Mouse (Mus musculus): ENCODE measurements around the gene Ear6. TPM values are rescaled to one million over a fixed set of nuclear protein-coding genes. Genes with fewer than 3 reads are reported as not detected.

Ear6 gene
- total RNA-seq, 2 experiments from 2014 or later = not detected

DNA sequence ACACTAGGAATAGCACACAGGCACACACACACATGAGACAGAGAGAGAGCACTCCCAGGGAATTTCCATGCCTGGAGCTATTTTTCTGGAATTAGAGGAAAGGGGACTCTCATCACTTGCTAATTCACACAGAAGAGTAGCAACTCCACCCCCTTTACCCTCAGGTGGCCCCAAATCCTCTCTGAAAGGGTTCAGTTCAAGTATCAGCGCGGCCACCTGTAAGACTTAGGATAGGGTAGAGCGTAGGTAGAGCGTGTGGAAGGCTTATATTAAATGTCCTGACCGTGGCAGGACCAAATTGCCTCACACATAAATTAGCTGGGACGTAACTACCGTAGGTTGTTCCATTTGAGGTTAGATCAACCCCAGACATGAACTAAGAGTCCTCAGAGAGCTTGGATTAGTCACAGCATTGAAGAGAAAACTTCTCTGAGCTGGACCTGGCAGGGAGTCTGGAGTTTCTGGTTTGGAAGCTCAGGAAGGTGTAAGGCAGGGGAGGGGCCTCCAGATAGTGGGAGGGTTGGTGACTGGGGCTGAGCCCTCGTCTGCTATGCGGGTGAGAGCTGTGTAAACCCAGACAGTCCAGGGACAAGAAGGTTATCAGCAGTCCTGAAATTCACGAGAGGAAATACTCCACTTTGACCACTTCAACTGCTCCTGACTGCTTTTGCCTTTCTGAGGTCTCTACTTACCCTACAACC lies 39.7 kb downstream of the Ear6 start:
- DNase-seq = no peak
- intact Hi-C loops (cut with DNase I) = no loop called here

DNA sequence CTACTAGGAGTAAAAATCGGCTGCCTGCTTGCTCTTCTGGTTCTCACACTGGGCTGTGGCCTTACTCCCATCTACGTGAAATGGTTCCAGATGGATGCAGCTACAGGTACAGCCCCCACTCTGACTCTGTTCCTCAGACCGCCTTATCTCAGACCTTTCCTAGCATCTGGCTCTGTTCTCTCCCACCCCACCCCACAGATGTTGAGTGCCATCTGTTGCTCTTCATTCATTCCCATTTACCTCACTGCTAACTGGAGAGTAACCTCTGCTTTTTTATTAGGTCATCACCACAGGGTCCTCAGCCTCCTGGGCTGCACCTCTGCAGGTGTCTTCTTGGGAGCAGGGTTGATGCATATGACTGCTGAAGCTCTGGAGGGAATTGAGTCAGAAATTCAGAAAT lies 40.3 kb downstream of the Ear6 start:
- intact Hi-C loops (cut with DNase I) = no loop called here
- no peak for DNase-seq

DNA sequence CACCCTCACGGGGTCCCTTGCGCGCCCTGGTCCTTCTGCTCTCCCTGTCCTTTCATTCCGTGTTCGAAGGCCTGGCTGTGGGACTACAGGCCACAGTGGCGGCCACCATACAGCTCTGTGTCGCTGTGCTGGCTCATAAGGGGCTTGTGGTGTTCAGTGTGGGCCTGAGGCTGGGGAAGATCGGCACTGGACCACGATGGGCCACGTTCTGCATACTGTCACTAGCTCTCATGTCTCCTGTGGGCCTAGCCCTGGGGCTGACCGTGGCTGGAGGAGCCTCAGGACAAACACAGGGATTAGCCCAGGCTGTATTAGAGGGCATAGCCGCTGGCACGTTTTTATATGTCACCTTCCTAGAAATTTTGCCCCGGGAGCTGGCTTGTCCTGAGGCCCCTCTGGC lies 41.6 kb downstream of the Ear6 start:
- intact Hi-C loops (cut with DNase I) = no loop called here
- no peak for DNase-seq

GRCm38 (mm10) chr14:51896019-51896418 lies 42.5 kb downstream of the Ear6 start:
- no peak for DNase-seq
- intact Hi-C loops (cut with DNase I) = no loop called here

DNA sequence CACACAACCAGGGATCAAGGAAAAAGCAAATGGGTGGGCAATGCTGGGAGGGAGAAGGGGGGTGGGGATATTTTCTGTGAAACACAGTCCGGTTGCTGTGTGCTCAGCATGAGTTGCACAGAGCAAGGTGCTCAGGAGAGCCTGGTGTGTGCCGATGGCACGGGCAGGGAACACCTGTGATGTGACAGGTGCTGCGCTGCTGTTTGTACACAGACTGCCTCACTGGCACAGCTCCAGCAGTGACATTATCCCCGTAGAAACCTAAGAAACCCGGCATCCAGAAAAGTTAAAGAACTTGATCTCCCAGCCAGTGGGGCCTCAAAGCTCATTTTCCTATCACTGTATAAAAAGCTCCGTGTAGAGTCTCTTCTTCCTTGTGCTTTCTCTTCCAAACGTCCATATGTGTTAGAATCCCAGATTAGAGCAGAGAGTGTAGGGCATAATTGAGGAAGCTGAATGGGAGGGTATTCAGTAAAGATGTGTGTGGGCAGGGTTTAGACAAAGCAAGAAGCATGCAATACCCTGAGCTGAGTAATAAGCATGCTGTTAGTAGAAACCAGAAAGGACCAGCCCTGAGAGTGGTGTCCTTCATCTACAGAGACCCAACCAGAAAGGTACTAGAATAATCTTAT lies 43.2 kb downstream of the Ear6 start:
- DNase-seq = no peak
- intact Hi-C loops (cut with DNase I) = no loop called here

DNA sequence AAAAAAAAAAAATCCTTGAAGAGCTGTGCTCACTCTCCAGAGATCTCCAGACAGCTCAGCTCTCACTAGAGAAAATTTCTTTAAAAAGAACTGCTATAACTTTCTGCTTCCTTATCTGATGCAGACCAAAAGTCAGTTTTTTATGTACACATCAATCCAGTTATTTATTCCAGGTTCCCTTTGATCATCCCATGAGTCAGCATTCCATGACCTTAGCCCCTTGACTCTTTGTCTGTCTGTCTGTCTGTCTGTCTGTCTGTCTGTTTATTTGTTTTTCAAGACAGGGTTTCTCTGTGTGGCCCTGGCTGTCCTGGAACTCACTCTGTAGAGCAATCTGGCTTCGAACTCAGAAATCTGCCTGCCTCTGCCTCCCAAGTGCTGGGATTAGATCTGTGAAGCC lies 45.9 kb downstream of the Ear6 start:
- DNase-seq = no peak
- intact Hi-C loops (cut with DNase I) = no loop called here

DNA sequence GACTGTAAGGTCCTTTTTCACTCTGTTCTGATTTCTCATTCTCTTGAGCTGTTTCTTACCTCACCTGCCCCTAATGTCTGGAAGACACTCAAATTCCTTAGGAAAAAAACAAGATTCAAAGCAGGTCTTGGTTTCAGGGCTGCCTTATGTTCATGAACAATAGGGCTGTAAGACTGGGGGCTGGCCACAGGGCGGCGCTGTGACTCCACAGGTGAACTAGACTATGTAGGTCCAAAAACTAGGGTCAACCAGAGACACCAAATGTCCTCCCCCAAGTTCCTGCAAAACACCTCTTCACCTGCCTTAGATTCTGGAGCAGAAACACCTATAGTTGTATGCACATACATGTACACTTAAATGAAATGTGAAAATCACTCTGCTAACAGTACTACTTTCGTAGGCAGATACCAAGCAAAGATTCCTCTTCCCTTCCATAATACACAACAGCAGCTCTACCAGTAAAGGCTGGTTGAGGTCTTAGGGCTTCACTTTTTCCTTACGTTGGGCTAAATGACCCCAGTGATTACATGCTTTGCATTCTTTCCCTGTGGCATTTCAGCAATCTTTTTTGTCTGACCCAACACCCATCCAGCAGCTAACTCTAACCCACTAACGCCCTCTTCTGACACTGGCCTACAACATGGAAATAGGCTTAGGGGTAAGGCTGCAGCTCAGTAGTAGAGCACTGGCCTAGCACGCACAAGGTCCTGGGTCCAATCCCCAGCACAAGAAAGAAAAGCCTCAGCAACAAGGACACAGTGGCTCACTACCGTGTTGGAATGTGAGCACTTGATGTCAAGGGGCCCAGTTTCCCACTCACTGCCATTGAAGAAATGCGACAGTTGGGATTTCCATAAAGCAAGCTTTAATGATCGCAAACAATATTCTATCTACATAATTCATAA lies 49.6 kb downstream of the Ear6 start:
- peak; percentile 84 to 90 for DNase-seq
- intact Hi-C loops (cut with DNase I) = loop anchor here (1.0 kb wide), 3 partner anchors 26 to 120 kb away; no protein-coding TSS in a partner anchor

DNA sequence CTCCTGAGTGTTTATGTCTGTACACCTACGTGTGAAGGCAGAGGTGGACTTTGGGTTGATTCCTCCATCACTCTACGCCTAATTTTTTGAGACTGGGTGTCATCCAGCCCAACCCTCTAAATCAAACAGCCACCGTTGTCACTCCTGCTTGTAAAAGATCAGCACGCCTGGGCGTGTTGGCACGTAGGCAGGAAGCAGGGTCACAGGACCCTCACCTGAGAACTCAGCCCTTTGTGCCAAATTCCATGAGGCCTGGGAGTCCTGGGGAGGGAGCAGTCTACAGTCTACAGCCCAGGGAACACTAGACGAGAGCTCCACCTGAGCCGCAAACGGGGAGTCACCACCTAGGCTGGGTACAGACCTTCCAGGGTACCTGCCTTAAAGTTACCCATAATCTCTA lies 50.3 kb downstream of the Ear6 start:
- no peak for DNase-seq
- intact Hi-C loops (cut with DNase I) = loop anchor here (1.0 kb wide), 2 partner anchors 26 to 105 kb away; no protein-coding TSS in a partner anchor

Small RNA genes within 50 kb of the gene (microRNA-seq; reads per million reads assigned to microRNA genes)
- gene Gm27375 = 0 reads per million in 2 experiments

Other genes with a start within 250 kb of the Ear6 start
- gene Gm17078, start 242.4 kb upstream of the Ear6 start, total RNA-seq (2021) = not detected
- not detected for gene Gm4181, start 218.0 kb upstream of the Ear6 start, total RNA-seq (2021)
- not detected for gene Gm17079, start 158.2 kb upstream of the Ear6 start, total RNA-seq (2021)
- gene Gm5800, start 136.5 kb upstream of the Ear6 start, total RNA-seq (2021) = not detected
- not detected for gene Ang4, start 80.1 kb upstream of the Ear6 start, total RNA-seq (2021)
- gene AY358078, start 53.7 kb upstream of the Ear6 start, total RNA-seq (2021) = not detected
- 10 to 100 TPM; 19.2 to 28.5 TPM for gene Mettl17, start 31.1 kb downstream of the Ear6 start, total RNA-seq (2021)
- under 1 TPM; 0.12 to 0.29 TPM for gene Slc39a2, start 39.2 kb downstream of the Ear6 start, total RNA-seq (2021)
- gene Ndrg2, start 60.5 kb downstream of the Ear6 start, total RNA-seq (2021) = 100 to 1,000 TPM; 712 to 721 TPM
- gene Tppp2, start 64.7 kb downstream of the Ear6 start, total RNA-seq (2021) = not detected
- not detected for gene Rnase13, start 69.1 kb downstream of the Ear6 start, total RNA-seq (2021)
- 10 to 100 TPM; 52.7 to 57.9 TPM for gene Arhgef40, start 131.0 kb downstream of the Ear6 start, total RNA-seq (2021)
- gene Tmem253, start 162.0 kb downstream of the Ear6 start, total RNA-seq (2021) = 1 to 10 TPM in 1 of 2 experiments, under 1 TPM in 1; 0.82 to 1.7 TPM
- gene Zfp219, start 167.0 kb downstream of the Ear6 start, total RNA-seq (2021) = 10 to 100 TPM; 33.8 to 38.0 TPM
- gene Olfr221, start 188.8 kb downstream of the Ear6 start, total RNA-seq (2021) = not detected